30 mouse cellular contexts compared by ENCODE assay signal in genomic region chr10:63869123-63869522, GRCm38 (mm10). TPM values are rescaled to one million over a fixed set of nuclear protein-coding genes. Genes with fewer than 3 reads are reported as not detected.
"Had no signal": no experiment of that assay in that cellular context is flagged by ENCODE, and none has a peak within 500 bp of the region (broad histone marks: within the 10 kb centered on the region; RNA-seq: fewer than 3 reads in every experiment).

No protein-coding gene starts in this region.

- DNase-seq: forebrain, postnatal 0 days; gastrocnemius, postnatal 14 days; gastrocnemius, postnatal 36 days; heart, postnatal 10 days; kidney, adult 11 months; kidney, adult 2 months; kidney, adult 9 months; kidney, postnatal 14 days; kidney, postnatal 36 days; layer of hippocampus, adult 9-11 months; layer of hippocampus, postnatal 36 days; liver; liver, embryonic 13.5 days had no signal

- ATAC-seq: forebrain, postnatal 0 days; hindbrain, postnatal 0 days; intestine, embryonic 16.5 days had no signal

- H3K27me3 ChIP-seq: hindbrain, embryonic 13.5 days; hindbrain, embryonic 15.5 days; kidney, embryonic 15.5 days; limb, embryonic 12.5 days; liver, embryonic 13.5 days had no signal

- H3K9me3 ChIP-seq: heart, embryonic 10.5 days; hindbrain, embryonic 13.5 days; hindbrain, embryonic 15.5 days; kidney, embryonic 15.5 days; limb, embryonic 12.5 days; liver, embryonic 13.5 days had no signal

- H3K36me3 ChIP-seq: heart, embryonic 10.5 days; hindbrain, embryonic 13.5 days; hindbrain, embryonic 15.5 days; kidney, embryonic 15.5 days; limb, embryonic 12.5 days; liver, embryonic 13.5 days had no signal

- H3K4me1 ChIP-seq: heart, embryonic 10.5 days; hindbrain, embryonic 13.5 days; hindbrain, embryonic 15.5 days; kidney, embryonic 15.5 days; limb, embryonic 12.5 days; liver, embryonic 13.5 days had no signal

- H3K4me2 ChIP-seq: hindbrain, embryonic 13.5 days; hindbrain, embryonic 15.5 days; kidney, embryonic 15.5 days; limb, embryonic 12.5 days; liver, embryonic 11.5 days; liver, embryonic 13.5 days had no signal

- H3K27ac ChIP-seq: heart, adult 2 months; heart, embryonic 10.5 days; hindbrain, embryonic 13.5 days; hindbrain, embryonic 15.5 days; hindbrain, postnatal 0 days; kidney, embryonic 15.5 days; kidney, postnatal 0 days; left cerebral cortex, adult 2 months; limb, embryonic 12.5 days; liver, embryonic 13.5 days had no signal

- H3K4me3 ChIP-seq: heart, adult 2 months; heart, embryonic 10.5 days; hindbrain, embryonic 13.5 days; hindbrain, embryonic 15.5 days; kidney, embryonic 15.5 days; left cerebral cortex, adult 2 months; limb, embryonic 12.5 days; liver, embryonic 13.5 days had no signal

- H3K9ac ChIP-seq: forebrain, postnatal 0 days; hindbrain, embryonic 13.5 days; hindbrain, embryonic 15.5 days; kidney, embryonic 15.5 days; limb, embryonic 12.5 days; liver, embryonic 13.5 days had no signal

RNA-seq across cellular contexts. Expression of gene Gm10118, which starts 58.1 kb away (rescaled TPM):
- total RNA-seq: gastrocnemius, adult 18-20 months; gastrocnemius, adult 8-10 months; gastrocnemius, postnatal 14 days; gastrocnemius, postnatal 36 days; heart, adult 2 months; heart, postnatal 10 days; heart, postnatal 36 days; hematopoietic stem cell, adult 5-6 weeks had no signal
- polyA plus RNA-seq: gonadal fat pad, adult 2 months; heart, adult 2 months; kidney, adult 2 months; large intestine, adult 2 months; limb, embryonic 12.5 days; liver, embryonic 13.5 days had no signal
